Comparison of ENCODE assay signal across 8 mouse cellular contexts in genomic region chr17:56035216-56035615, GRCm38 (mm10). TPM values are rescaled to one million over a fixed set of nuclear protein-coding genes. Genes with fewer than 3 reads are reported as not detected.
DNase-seq lines count a peak whose midpoint lies in the region; ATAC-seq and TF ChIP-seq lines count a peak whose summit lies in the region.
"Had no signal": no experiment of that assay in that cellular context is flagged by ENCODE, and none has a peak within 500 bp of the region (broad histone marks: within the 10 kb centered on the region; RNA-seq: fewer than 3 reads in every experiment).

No protein-coding gene starts in this region.

- H3K27ac ChIP-seq in lung, embryonic 16.5 days (ENCODE audit: low read length): no peak overlapping the region
- no peak overlapping the region for H3K27ac ChIP-seq in forebrain, embryonic 12.5 days
- no peak overlapping the region for H3K27ac ChIP-seq in limb, embryonic 11.5 days (replicated peaks; ENCODE audit: low read depth, low read length)
- H3K27ac ChIP-seq in small intestine, adult 2 months (ENCODE audit: insufficient read depth, low read depth, low read length): peak overlapping the region; percentile 57; the same call in 1 of the 2 replicates

- H3K4me2 ChIP-seq in lung, embryonic 16.5 days (ENCODE audit: low read depth, low read length): peak overlapping the region; percentile 69
- H3K4me2 ChIP-seq in forebrain, embryonic 12.5 days: peak overlapping the region; percentile 65
- H3K4me2 ChIP-seq in limb, embryonic 11.5 days (ENCODE audit: low read depth, severe bottlenecking): peak overlapping the region; percentile 48

- H3K4me1 ChIP-seq in lung, embryonic 16.5 days (replicated peaks; ENCODE audit: control insufficient read depth, insufficient read depth, low read length): peaks cover 23% of the 10 kb centered on the region
- peaks cover 18% of the 10 kb centered on the region for H3K4me1 ChIP-seq in lung, adult 2 months (ENCODE audit: control insufficient read depth, insufficient read depth, low read length)
- H3K4me1 ChIP-seq in forebrain, embryonic 12.5 days: peaks cover 31% of the 10 kb centered on the region
- peaks cover 8% of the 10 kb centered on the region; the same call in 1 of the 2 replicates for H3K4me1 ChIP-seq in limb, embryonic 11.5 days (ENCODE audit: control insufficient read depth, insufficient read depth, low read length)
- H3K4me1 ChIP-seq in small intestine, adult 2 months (ENCODE audit: control insufficient read depth, insufficient read depth, insufficient read length, low read length): peaks cover 27% of the 10 kb centered on the region

- TF ChIP-seq POLR2A in lung, adult 2 months (IDR thresholded peaks at IDR 0.05; ENCODE audit: borderline replicate concordance, extremely low read depth, low read depth, low read length): no peak
- no peak for TF ChIP-seq POLR2A in small intestine, adult 2 months (IDR thresholded peaks at IDR 0.05; ENCODE audit: low read depth, low read length)

- 45% methylated on average over 4 of the region's 4 CpGs for WGBS in lung, embryonic 16.5 days
- 36% methylated on average over 4 of the region's 4 CpGs for WGBS in lung, adult 2 months
- 90% methylated on average over 4 of the region's 4 CpGs for WGBS in forebrain, embryonic 12.5 days
- WGBS in limb, embryonic 11.5 days: 88% methylated on average over 4 of the region's 4 CpGs
- WGBS in small intestine, adult 2 months: 62% methylated on average over 4 of the region's 4 CpGs

- no peaks in the 10 kb centered on the region for H3K27me3 ChIP-seq in lung, embryonic 16.5 days (ENCODE audit: control insufficient read depth, insufficient read depth, low read depth, low read length)
- H3K27me3 ChIP-seq in forebrain, embryonic 12.5 days: no peaks in the 10 kb centered on the region
- H3K27me3 ChIP-seq in limb, embryonic 11.5 days (ENCODE audit: control insufficient read depth, insufficient read depth, low read length): no peaks in the 10 kb centered on the region
- no peaks in the 10 kb centered on the region for H3K27me3 ChIP-seq in small intestine, adult 2 months (ENCODE audit: control insufficient read depth, insufficient read depth, low read length)

- TF ChIP-seq CTCF in lung, adult 2 months (IDR thresholded peaks at IDR 0.05; ENCODE audit: insufficient read depth, low read length): no peak
- TF ChIP-seq CTCF in small intestine, adult 2 months (IDR thresholded peaks at IDR 0.05; ENCODE audit: extremely low read depth, insufficient read length, insufficient replicate concordance, low read depth, low read length): no peak

- DNase-seq in lung, adult 2 months: no peak
- no peak for DNase-seq in limb, embryonic 11.5 days (ENCODE audit: low spot score)
- no peak for DNase-seq in gastrocnemius, postnatal 10 days
- no peak for DNase-seq in c-Kit-positive CD71-positive TER-119-positive erythroid progenitor cells, embryonic 14.5 days (ENCODE audit: low spot score)
- DNase-seq: lung, postnatal 4 days had no signal

- peak overlapping the region; percentile 79 for H3K4me3 ChIP-seq in lung, embryonic 16.5 days (ENCODE audit: low read length)
- no peak overlapping the region for H3K4me3 ChIP-seq in lung, adult 2 months (replicated peaks; ENCODE audit: extremely low read depth, low read depth, low read length)
- H3K4me3 ChIP-seq in forebrain, embryonic 12.5 days (replicated peaks): peak overlapping the region; percentile 83
- H3K4me3 ChIP-seq in limb, embryonic 11.5 days (ENCODE audit: low read depth, low read length): peak overlapping the region; percentile 81
- peak overlapping the region; percentile 34 for H3K4me3 ChIP-seq in small intestine, adult 2 months (ENCODE audit: low read depth, low read length)

- no peak for ATAC-seq in lung, embryonic 16.5 days (ENCODE audit: low read depth)
- ATAC-seq in forebrain, embryonic 12.5 days (ENCODE audit: low FRiP score): no peak
- ATAC-seq in limb, embryonic 11.5 days (ENCODE audit: insufficient number of reproducible peaks, low FRiP score, low TSS enrichment, low read depth): no peak

- H3K9ac ChIP-seq in lung, embryonic 16.5 days (ENCODE audit: low read length): peak overlapping the region; percentile 90
- H3K9ac ChIP-seq in forebrain, embryonic 12.5 days: peak overlapping the region; percentile 88
- peak overlapping the region; percentile 22; the same call in 1 of the 2 replicates for H3K9ac ChIP-seq in limb, embryonic 11.5 days (ENCODE audit: low read length)

- H3K9me3 ChIP-seq in lung, embryonic 16.5 days (ENCODE audit: control insufficient read depth, low read length): no peaks in the 10 kb centered on the region
- no peaks in the 10 kb centered on the region for H3K9me3 ChIP-seq in forebrain, embryonic 12.5 days
- no peaks in the 10 kb centered on the region for H3K9me3 ChIP-seq in limb, embryonic 11.5 days (ENCODE audit: control insufficient read depth, low read length)

- no peaks in the 10 kb centered on the region for H3K36me3 ChIP-seq in lung, embryonic 16.5 days (ENCODE audit: control insufficient read depth, insufficient read depth, low read length)
- peaks cover 36% of the 10 kb centered on the region for H3K36me3 ChIP-seq in forebrain, embryonic 12.5 days (replicated peaks)
- peaks cover 10% of the 10 kb centered on the region for H3K36me3 ChIP-seq in limb, embryonic 11.5 days (ENCODE audit: control insufficient read depth, insufficient read depth, low read length)
- peaks cover 10% of the 10 kb centered on the region for H3K36me3 ChIP-seq in small intestine, adult 2 months (ENCODE audit: control insufficient read depth, insufficient read depth, low read length)

RNA-seq across cellular contexts. Expression of gene Sh3gl1, which starts 1.2 kb away (rescaled TPM):
- 158 and 166 TPM in 2 replicates for polyA plus RNA-seq in lung, embryonic 16.5 days (2015; fragmentation: Nextera tagmentation; extraction: Ambion mirVana)
- 72.8 and 74.1 TPM in 2 replicates for polyA plus RNA-seq in lung, adult 2 months (2012; rRNA removed)
- 130 and 135 TPM in 2 replicates for polyA plus RNA-seq in forebrain, embryonic 12.5 days (2016; fragmentation: Nextera tagmentation; extraction: Ambion mirVana)
- polyA plus RNA-seq in limb, embryonic 11.5 days (2014; fragmentation: Nextera tagmentation; extraction: Ambion mirVana): 151 and 154 TPM in 2 replicates
- 41.8 and 78.2 TPM in 2 replicates for polyA plus RNA-seq in small intestine, adult 2 months (2012; rRNA removed)
- 10 to 100 TPM; 25.7 to 35.0 TPM for total RNA-seq in gastrocnemius, postnatal 10 days (2021)

RNA-seq across cellular contexts. Expression of gene Chaf1a, which starts 5.0 kb away (rescaled TPM):
- 23.8 and 24.0 TPM in 2 replicates for polyA plus RNA-seq in lung, embryonic 16.5 days (2015; fragmentation: Nextera tagmentation; extraction: Ambion mirVana)
- 1.6 and 2.3 TPM in 2 replicates for polyA plus RNA-seq in lung, adult 2 months (2012; rRNA removed)
- polyA plus RNA-seq in forebrain, embryonic 12.5 days (2016; fragmentation: Nextera tagmentation; extraction: Ambion mirVana): 39.1 and 43.4 TPM in 2 replicates
- polyA plus RNA-seq in limb, embryonic 11.5 days (2014; fragmentation: Nextera tagmentation; extraction: Ambion mirVana): 32.7 and 37.4 TPM in 2 replicates
- 1.9 and 4.1 TPM in 2 replicates for polyA plus RNA-seq in small intestine, adult 2 months (2012; rRNA removed)
- total RNA-seq in gastrocnemius, postnatal 10 days (2021): 1 to 10 TPM; 3.6 to 8.7 TPM

RNA-seq across cellular contexts. Expression of gene Mpnd, which starts 29.7 kb away (rescaled TPM):
- polyA plus RNA-seq in lung, embryonic 16.5 days (2015; fragmentation: Nextera tagmentation; extraction: Ambion mirVana): 80.1 and 86.2 TPM in 2 replicates
- 99.7 and 103 TPM in 2 replicates for polyA plus RNA-seq in lung, adult 2 months (2012; rRNA removed)
- polyA plus RNA-seq in forebrain, embryonic 12.5 days (2016; fragmentation: Nextera tagmentation; extraction: Ambion mirVana): 184 and 186 TPM in 2 replicates
- 137 and 142 TPM in 2 replicates for polyA plus RNA-seq in limb, embryonic 11.5 days (2014; fragmentation: Nextera tagmentation; extraction: Ambion mirVana)
- polyA plus RNA-seq in small intestine, adult 2 months (2012; rRNA removed): 129 and 424 TPM in 2 replicates
- 10 to 100 TPM; 31.6 to 36.9 TPM for total RNA-seq in gastrocnemius, postnatal 10 days (2021)

RNA-seq across cellular contexts. Expression of gene Stap2, which starts 29.8 kb away (rescaled TPM):
- 25.4 and 27.9 TPM in 2 replicates for polyA plus RNA-seq in lung, embryonic 16.5 days (2015; fragmentation: Nextera tagmentation; extraction: Ambion mirVana)
- polyA plus RNA-seq in lung, adult 2 months (2012; rRNA removed): 53.4 and 60.4 TPM in 2 replicates
- polyA plus RNA-seq in forebrain, embryonic 12.5 days (2016; fragmentation: Nextera tagmentation; extraction: Ambion mirVana): 4.2 and 4.6 TPM in 2 replicates
- polyA plus RNA-seq in limb, embryonic 11.5 days (2014; fragmentation: Nextera tagmentation; extraction: Ambion mirVana): 6.5 and 8.7 TPM in 2 replicates
- 87.8 and 224 TPM in 2 replicates for polyA plus RNA-seq in small intestine, adult 2 months (2012; rRNA removed)
- total RNA-seq in gastrocnemius, postnatal 10 days (2021): 1 to 10 TPM; 4.7 to 8.1 TPM

RNA-seq across cellular contexts. Expression of gene Ubxn6, which starts 39.6 kb away (rescaled TPM):
- polyA plus RNA-seq in lung, embryonic 16.5 days (2015; fragmentation: Nextera tagmentation; extraction: Ambion mirVana): 38.8 and 41.6 TPM in 2 replicates
- 59.3 and 69.3 TPM in 2 replicates for polyA plus RNA-seq in lung, adult 2 months (2012; rRNA removed)
- 49.7 and 50.8 TPM in 2 replicates for polyA plus RNA-seq in forebrain, embryonic 12.5 days (2016; fragmentation: Nextera tagmentation; extraction: Ambion mirVana)
- polyA plus RNA-seq in limb, embryonic 11.5 days (2014; fragmentation: Nextera tagmentation; extraction: Ambion mirVana): 38.5 and 39.1 TPM in 2 replicates
- polyA plus RNA-seq in small intestine, adult 2 months (2012; rRNA removed): 27.4 and 57.1 TPM in 2 replicates
- 10 to 100 TPM; 37.8 to 39.0 TPM for total RNA-seq in gastrocnemius, postnatal 10 days (2021)

Comparison
In these comparisons a context has a peak if more than half of its experiments do, and no peak if none do; other contexts are left out.
1. H3K9ac ChIP-seq: peak in every context shown above with its lines; median percentile 90 in lung, embryonic 16.5 days; 88 in forebrain, embryonic 12.5 days; 22 in limb, embryonic 11.5 days.